Mouse (Mus musculus): ENCODE measurements around the gene Npb. TPM values are rescaled to one million over a fixed set of nuclear protein-coding genes. Genes with fewer than 3 reads are reported as not detected.
"Not testable (repeated sequence)": the region's sequence is repeated elsewhere in the genome, so short reads cannot be mapped to it uniquely, and the experiment has no call there.

The Npb gene
- total RNA-seq (2015; ENCODE audit: low replicate concordance) (not detected in 2 replicates), total RNA-seq (2017; ENCODE audit: low replicate concordance) (not detected in 2 replicates)

DNA sequence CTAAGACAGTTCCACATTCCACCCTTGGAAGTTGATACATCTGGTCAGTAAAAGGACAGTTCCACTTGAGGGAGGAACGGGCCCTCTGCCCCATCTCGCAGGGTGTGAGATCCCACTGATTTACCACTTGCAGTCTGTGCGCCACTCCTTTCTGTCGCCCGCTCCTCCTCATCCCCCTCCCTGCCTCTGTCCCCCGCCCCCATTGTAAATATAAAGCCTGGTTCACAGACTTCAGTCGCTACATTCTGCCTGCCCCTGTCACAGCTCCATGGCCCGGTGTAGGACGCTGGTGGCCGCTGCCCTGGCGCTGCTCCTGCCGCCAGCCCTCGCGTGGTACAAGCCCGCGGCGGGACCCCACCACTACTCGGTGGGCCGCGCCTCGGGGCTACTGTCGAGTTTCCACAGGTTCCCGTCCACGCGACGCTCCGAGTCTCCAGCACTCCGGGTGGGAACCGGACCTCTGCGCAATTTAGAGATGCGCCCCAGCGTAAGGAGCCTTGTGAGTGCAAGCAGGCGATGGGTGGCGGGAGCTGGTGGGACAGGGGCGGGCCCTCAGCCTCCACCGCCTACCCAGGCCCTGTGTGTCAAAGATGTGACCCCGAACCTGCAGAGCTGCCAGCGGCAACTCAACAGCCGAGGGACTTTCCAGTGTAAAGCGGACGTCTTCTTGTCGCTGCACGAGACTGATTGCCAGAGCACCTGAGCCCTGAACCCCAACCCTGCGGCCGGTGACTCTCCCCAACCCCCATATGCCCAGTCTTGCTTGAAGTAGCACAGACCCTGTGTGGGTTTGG, at the start of gene Npb:
Gene Npb, plus strand, starts transcription at position 237 of the 794 bp plus-strand sequence.
- ATAC-seq (replicated peaks; ENCODE audit: low FRiP score, poor library complexity, severe bottlenecking) = no peak

- ATAC-seq (replicated peaks; ENCODE audit: low FRiP score, poor library complexity, severe bottlenecking) = not testable (repeated sequence)
These were observed 49.4 kb upstream of the Npb start for GRCm38 (mm10) chr11:120558843-120559242.

DNA sequence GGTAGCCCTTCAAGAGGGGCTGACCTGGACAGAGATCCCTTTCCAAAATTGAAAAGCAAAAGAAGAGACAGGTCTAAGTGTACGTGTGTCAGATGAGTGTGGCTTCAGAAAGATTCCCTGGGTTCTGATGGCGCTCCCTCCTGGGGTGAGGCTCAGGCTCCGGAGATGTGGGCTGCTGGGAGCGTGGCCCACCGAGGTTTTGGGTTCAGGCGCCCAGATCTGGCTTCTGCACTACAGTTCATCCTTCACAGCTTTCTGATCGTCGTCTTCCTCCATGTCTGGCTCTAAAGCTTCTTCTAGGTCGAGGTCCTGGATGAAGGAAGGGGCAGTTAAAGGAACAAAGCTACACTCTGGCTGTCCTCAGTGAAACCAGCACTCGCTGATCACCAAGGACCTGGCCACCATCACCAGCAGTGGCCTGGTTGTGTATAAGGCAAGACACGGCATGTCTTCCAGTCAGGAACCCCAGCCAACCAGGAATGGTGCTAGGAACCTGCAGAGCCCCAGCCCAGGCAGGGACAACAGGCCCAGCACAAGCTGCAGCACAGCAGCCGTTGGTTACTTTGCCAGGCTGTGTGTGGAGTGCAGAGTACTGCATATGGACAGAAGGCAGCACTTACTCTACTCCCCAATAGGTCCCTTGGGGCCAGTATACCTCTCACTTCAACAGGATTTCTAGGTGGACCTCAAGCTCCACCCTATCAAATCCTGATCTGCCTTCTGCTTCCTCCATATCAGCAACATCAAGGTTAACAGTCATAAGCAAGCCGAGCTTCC, 47.1 kb upstream of the Npb start:
- peak; percentile 50; the same call in 1 of the 2 replicates for ATAC-seq (replicated peaks; ENCODE audit: low FRiP score, poor library complexity, severe bottlenecking)

DNA sequence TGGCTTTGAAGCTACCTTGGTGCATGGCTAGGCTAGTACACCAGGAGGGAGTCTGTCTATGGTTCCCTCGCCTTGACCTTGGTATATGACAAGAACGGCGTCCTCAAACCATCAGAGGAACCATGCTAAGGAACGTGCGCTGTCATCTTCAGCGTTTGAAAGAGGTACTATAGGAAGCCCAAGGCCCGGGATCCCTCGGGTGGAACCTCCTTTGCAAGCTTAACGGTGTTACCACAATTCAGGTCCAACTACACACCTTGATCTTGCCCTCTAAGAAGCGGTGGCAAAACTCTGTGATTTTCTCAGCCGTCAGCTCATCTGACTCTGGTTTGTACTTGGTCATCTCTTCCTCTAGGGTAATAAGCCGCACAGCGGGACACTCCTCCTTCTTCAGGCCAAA, 45.3 kb upstream of the Npb start:
- ATAC-seq (replicated peaks; ENCODE audit: low FRiP score, poor library complexity, severe bottlenecking) = no peak

DNA sequence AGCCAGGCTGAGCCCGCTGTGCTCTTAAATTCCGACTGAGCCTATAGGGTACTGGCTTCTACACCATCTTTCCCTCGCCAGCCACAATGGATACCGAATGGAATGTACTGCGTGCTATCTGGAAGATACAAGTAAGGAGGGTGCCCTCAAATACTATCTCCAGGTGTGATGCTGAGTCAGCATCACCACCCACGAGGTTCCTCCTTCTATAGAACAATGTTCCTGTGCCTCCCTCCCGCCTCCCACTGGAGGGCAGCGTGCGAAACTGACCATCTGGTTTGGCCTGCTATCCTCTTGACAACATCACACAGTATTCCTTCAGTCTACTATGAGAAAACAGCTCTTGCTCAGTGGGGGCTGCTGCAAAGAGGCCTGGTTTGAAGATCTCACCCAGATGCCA, 43.2 kb upstream of the Npb start:
- ATAC-seq (replicated peaks; ENCODE audit: low FRiP score, poor library complexity, severe bottlenecking) = no peak

DNA sequence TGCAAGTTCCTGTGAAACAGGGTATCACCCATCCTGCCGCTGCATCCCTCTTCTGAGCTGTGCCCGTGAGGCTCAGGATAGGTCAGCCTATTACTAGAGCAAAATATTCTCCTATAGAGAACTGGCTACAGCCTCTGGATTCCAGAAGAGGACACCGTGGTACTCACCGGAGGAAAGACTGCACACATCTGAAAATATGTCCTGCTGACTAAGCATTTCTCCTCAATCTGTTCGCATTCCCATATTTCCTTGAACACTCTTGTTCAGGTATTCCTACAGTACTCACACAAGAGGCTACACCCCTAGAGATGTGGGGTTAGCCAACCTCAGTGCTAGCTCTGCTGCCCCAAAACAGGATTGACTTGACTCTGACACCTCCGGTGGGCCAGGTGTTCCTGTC, 40.0 kb upstream of the Npb start:
- ATAC-seq (replicated peaks; ENCODE audit: low FRiP score, poor library complexity, severe bottlenecking) = no peak

GRCm38 (mm10) chr11:120571122-120571521, 37.2 kb upstream of the Npb start:
- ATAC-seq (replicated peaks; ENCODE audit: low FRiP score, poor library complexity, severe bottlenecking) = no peak

- no peak for ATAC-seq (replicated peaks; ENCODE audit: low FRiP score, poor library complexity, severe bottlenecking)
These were observed 36.4 kb upstream of the Npb start for GRCm38 (mm10) chr11:120571754-120572416.

DNA sequence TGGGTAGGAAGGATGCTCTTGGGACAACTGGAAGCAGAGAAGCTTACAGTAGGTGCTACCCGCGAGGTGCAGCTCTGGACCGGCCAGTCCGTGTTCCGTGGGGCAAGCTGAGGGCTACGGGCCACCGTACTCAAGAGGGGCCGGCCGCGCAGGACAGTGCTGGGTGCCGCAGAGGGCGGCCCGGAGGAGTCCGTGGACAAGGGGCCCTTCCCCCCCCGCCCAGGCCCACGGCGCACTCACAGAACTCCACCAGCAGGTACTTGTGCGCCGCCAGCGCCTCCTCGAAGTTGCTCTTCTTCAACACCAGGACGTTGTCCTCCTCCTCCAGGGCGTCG, 35.9 kb upstream of the Npb start:
- 0 out of 2 replicates have a peak, but pooled peaks have one; percentile 8 for ATAC-seq (replicated peaks; ENCODE audit: low FRiP score, poor library complexity, severe bottlenecking)

- ATAC-seq (replicated peaks; ENCODE audit: low FRiP score, poor library complexity, severe bottlenecking) = peak; percentile 88
These were observed 35.3 kb upstream of the Npb start, which contains the start of gene P4hb for GRCm38 (mm10) chr11:120572752-120573584. Gene P4hb, minus strand, starts transcription at chr11:120573253.

DNA sequence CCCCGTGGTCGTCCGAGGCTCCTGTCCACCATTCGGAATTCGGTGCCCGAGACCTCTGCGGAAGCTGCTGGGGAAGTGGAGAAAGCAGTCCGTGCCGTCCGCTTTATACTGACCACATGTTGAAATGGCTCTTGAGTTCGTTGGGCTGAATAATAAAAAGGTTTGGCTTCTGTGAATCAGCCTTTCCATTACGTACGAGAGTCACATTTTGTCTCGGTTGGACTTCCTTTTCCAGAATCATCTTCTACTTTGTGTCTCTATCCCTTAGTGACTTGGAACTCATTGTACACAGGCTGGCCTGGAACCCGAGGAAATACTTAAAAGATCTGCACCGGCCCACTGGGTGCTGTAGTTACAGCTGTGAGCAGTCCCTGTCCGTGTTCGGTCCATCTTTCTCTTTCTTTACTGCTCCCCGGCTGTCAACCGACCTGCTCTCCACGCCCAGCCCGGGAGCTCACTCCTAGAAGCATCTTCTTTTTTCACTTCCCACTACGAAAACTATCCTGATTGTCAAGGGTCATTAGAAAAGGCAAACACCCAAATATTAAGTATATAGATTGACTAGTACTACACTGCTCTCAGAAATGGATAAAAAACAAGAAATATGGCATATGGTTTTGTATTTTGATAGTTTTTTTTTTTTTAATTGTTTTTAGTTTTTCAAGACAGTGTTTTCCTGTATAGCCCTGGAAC, 34.5 kb upstream of the Npb start:
- ATAC-seq (replicated peaks; ENCODE audit: low FRiP score, poor library complexity, severe bottlenecking) = peak; percentile 20

DNA sequence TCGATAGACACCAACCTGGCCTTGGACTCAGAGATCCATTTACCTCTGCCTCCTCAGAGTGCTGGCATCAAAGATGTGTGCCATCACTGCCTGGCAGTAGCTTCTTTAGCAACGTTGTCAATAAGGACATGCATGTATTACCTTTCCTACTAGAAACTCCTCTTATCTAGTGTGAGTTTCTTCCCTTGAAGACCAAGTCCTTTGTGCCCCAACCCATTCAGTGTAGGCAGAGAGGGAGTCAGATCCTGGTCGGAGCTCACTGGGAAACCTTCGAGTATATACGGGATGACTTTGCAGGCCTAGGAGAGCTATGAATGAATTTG, 34.0 kb upstream of the Npb start:
- no peak for ATAC-seq (replicated peaks; ENCODE audit: low FRiP score, poor library complexity, severe bottlenecking)

DNA sequence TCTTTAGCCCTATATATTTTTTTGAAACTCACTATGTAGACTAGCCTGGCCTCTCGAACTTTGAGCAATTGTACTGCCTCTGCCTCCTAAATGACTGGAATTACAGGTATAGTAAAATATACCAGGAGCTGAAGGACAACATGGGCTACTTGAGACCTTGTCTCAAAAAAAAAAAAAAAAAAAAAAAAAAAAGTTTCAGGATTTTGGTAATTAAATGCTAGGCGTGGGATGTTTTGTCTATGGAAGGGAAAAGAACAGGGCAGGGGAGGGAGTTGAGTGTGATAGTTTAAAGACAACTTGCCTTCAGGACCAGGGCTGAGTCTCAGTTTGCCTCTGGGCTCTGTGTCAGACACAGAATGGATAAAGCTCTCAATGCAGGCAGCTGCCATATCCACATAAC, 33.2 kb upstream of the Npb start:
- ATAC-seq (replicated peaks; ENCODE audit: low FRiP score, poor library complexity, severe bottlenecking) = no peak

DNA sequence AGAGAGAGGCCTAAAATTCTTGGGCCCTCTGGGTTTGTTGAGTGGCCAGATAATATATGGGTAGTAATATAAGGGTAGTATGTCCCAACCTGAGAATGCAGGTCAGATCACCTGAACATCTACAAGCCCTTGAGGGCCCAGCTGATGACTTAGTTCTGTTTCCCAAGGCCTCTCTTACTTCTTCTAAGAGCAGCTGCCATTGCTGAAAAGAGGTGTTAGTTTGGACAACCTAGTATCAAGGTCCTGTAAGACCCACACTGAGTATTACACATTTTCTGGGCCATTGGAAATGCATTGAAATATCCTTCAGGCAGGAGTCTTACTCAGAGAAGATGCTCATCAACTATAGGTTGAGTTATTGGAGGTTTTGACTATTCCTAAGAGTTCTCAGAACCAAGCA, 32.3 kb upstream of the Npb start:
- ATAC-seq (replicated peaks; ENCODE audit: low FRiP score, poor library complexity, severe bottlenecking) = no peak

- ATAC-seq (replicated peaks; ENCODE audit: low FRiP score, poor library complexity, severe bottlenecking) = no peak
These were observed 31.8 kb upstream of the Npb start for GRCm38 (mm10) chr11:120576365-120576981.

DNA sequence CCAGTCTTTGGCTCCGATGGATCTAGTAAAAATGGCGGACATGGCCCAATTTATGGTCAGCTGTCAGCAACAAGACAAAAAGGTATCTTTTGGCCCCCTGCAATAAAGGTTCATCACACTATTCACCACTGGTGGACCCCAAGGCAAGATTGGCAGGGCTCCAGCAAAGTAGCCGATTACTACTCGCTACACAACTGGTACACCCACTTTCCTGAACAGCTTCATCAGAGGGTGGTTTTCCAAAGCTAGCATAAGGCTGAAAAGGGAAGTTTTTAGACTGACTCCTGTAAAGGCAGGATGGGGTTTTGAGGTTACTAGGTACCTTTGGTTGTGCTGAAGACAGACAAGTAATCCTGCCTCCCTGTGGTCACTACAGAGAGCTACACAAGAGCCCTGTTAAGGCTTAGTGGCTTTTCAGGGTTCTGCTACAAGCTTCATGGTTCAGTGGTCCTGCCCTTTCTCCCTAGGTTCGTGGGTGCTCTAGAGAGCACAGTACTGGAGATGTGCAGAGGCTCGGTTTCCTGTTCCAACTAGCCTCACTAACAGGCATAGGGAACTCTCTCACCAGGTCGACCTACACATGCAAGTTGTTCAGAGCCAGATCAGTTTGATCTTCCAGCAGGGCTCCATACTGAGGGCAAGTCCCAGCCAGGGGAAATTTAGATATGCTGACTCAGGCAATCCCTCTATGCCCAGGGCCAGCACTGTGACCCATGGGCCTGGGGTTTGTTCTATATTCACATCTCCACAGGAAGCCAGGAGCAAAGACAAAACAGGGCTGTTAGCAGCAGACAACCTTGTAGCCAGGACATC, 30.9 kb upstream of the Npb start:
- no peak for ATAC-seq (replicated peaks; ENCODE audit: low FRiP score, poor library complexity, severe bottlenecking)

DNA sequence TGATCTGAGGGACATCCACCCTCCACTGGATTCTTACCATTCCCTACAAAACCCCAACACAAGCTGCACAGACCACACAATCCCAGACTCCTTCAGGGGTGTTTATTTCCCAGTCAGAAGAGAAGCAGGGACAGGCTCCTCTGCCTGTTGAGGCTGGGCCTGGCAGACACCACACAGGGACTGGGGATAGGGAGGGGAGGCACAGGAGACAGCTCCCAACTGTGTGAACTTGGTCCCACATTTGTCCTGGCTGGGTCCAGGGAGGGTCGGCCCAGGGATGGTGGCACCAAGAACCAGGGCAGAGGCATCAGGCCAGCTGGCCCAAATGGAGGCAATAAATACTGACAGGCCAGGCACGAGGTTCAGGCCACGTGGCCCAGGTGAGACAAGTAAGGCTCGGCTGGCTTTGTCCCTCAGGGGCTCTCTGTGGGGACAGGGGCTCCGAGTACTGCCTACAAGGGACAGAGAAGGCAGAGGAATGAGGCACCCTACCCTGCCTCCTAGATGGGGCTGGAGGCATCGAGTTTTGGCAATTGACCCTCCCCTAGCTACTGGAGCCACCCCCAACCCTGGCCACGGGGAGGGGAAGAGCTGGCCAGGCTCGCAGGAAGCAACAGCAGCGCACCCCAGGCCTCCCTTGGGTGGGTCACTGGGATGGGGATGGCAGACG, 30.1 kb upstream of the Npb start:
- no peak for ATAC-seq (replicated peaks; ENCODE audit: low FRiP score, poor library complexity, severe bottlenecking)
